Mouse (Mus musculus) cerebellum, adult 11-12 months (tissue): ENCODE data around the gene Dab1.

Experiments used
- DNase-seq: peaks from one replicate; pipeline ENCODE4 v3.0.0; 2022

Dab1 gene

GRCm38 (mm10) chr4:103702137-103702536 is 83.0 kb downstream of the Dab1 start:
- DNase-seq: no peak

GRCm38 (mm10) chr4:103704477-103704876 is 85.3 kb downstream of the Dab1 start:
- no peak for DNase-seq

- no peak for DNase-seq
These were observed 87.3 kb downstream of the Dab1 start for GRCm38 (mm10) chr4:103706501-103706900.

GRCm38 (mm10) chr4:103707140-103707539 is 88.0 kb downstream of the Dab1 start:
- DNase-seq: no peak

- no peak for DNase-seq
These were observed 92.2 kb downstream of the Dab1 start for GRCm38 (mm10) chr4:103711353-103711752.

GRCm38 (mm10) chr4:103713921-103714320 is 94.8 kb downstream of the Dab1 start:
- no peak for DNase-seq

GRCm38 (mm10) chr4:103714991-103715390 is 95.8 kb downstream of the Dab1 start:
- DNase-seq: no peak

GRCm38 (mm10) chr4:103715568-103715967 is 96.4 kb downstream of the Dab1 start:
- no peak for DNase-seq

GRCm38 (mm10) chr4:103722738-103723137 is 103.6 kb downstream of the Dab1 start:
- DNase-seq: no peak

GRCm38 (mm10) chr4:103726486-103726885 is 107.3 kb downstream of the Dab1 start:
- DNase-seq: no peak

GRCm38 (mm10) chr4:103737185-103737584 is 118.0 kb downstream of the Dab1 start:
- DNase-seq: no peak

GRCm38 (mm10) chr4:103751249-103751855 is 132.2 kb downstream of the Dab1 start:
- no peak for DNase-seq

- no peak for DNase-seq
These were observed 135.4 kb downstream of the Dab1 start for GRCm38 (mm10) chr4:103754561-103754960.

GRCm38 (mm10) chr4:103757241-103757640 is 138.1 kb downstream of the Dab1 start:
- no peak for DNase-seq

- no peak for DNase-seq
These were observed 143.3 kb downstream of the Dab1 start for GRCm38 (mm10) chr4:103762416-103762815.

GRCm38 (mm10) chr4:103775712-103776111 is 156.6 kb downstream of the Dab1 start:
- DNase-seq: peak; percentile 13

- DNase-seq: peak; percentile 67
These were observed 162.2 kb downstream of the Dab1 start for GRCm38 (mm10) chr4:103781398-103781797.

- no peak for DNase-seq
These were observed 164.5 kb downstream of the Dab1 start for GRCm38 (mm10) chr4:103783561-103784247.

- DNase-seq: no peak
These were observed 174.6 kb downstream of the Dab1 start for GRCm38 (mm10) chr4:103793589-103794312.

GRCm38 (mm10) chr4:103796416-103796815 is 177.3 kb downstream of the Dab1 start:
- no peak for DNase-seq

- DNase-seq: no peak
These were observed 183.3 kb downstream of the Dab1 start for GRCm38 (mm10) chr4:103802439-103802838.

GRCm38 (mm10) chr4:103804461-103804860 is 185.3 kb downstream of the Dab1 start:
- DNase-seq: no peak

GRCm38 (mm10) chr4:103822669-103823068 is 203.5 kb downstream of the Dab1 start:
- peak; percentile 6 for DNase-seq

GRCm38 (mm10) chr4:103838377-103838776 is 219.2 kb downstream of the Dab1 start:
- DNase-seq: no peak
